Mouse (Mus musculus): ENCODE data around the gene Epp13.
"Not testable (repeated sequence)": the region's sequence is repeated elsewhere in the genome, so short reads cannot be mapped to it uniquely, and the experiment has no call there.

Gene Epp13

DNA sequence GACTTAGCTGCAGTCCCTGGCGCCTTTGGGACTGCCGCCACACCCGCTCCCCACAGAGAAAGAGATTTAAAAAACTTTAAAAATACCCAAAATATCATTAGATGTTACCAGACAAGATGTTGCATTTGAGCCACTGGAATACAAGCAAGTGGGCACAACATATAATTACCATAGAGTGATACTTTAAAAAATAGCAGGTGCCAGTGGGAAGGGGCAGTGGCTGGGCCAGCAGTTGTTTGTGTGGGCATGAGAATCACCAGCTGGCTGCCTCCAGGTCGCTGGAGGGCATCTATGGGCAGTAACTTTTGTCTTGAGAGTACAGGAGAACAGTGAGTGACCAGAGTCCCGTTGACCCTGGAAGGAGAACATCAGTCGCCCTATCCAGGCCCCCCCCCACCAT is at the start of gene Epp13:
Gene Epp13, plus strand, starts transcription at position 301 of the 400 bp plus-strand sequence.
- no peak for DNase-seq (ENCODE audit: low spot score)

DNA sequence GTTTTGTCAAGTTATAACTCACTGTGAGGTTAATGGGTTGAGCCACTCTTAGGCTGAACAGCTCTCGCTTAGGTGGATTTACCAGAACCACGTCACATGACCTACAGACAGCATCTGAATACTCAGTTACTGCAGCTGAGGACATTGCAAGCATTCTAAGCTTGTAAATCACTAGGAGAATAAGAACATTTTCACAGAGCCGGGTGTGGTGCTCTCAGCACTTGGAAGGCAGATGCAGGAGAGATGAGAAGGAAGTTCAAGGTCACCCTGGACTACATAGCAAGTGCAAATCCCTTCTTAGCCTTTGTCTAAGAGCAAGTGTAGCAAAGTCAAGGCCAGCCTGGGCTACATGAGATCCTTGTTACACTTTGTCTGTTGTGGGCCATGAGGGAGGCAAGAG is 48.3 kb upstream of the Epp13 start:
- no peak for DNase-seq (ENCODE audit: low spot score)

GRCm38 (mm10) chr7:6213144-6213543 is 39.4 kb upstream of the Epp13 start:
- no peak for DNase-seq (ENCODE audit: low spot score)

DNA sequence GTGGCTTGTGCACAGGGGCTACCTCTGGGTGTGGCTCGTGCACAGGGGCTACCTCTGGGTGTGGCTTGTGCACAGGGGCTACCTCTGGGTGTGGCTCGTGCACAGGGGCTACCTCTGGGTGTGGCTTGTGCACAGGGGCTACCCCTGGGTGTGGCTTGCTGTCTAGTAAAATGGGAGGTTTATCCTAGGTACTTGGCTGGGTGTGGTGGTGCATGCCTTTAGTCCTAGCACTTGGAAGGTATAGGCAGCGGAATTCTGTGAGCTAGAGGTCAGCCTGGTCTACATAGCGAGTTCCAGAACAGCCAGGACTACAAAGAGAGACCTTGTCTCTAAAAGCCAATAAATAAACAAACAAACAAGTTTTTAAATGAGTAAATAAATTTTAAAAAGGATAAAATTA is 37.8 kb upstream of the Epp13 start:
- not testable (repeated sequence) for DNase-seq (ENCODE audit: low spot score)

- DNase-seq (ENCODE audit: low spot score): no peak
Measured at GRCm38 (mm10) chr7:6220147-6220546, 32.4 kb upstream of the Epp13 start.

DNA sequence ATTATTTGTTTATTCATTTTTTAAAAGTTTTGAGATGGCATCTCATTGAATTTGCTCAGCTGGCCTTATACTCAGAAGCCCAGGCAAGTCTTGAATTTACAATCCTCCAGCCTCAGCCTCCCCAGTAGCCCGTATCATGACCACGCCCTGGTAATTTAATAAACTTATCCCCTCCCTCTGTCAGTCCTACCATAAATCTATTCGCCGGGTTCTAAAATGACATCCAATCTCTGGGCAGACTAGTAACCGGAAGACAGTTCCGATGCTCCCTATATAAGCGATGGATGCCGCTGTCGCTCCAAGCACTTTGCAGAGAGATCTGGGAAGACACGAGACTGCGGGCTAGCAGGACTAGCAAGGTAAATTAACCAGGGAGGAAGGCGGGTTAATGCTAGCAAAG is 30.5 kb upstream of the Epp13 start, which contains the start of gene Zscan5b:
Gene Zscan5b, plus strand, starts transcription at position 301 of the 400 bp plus-strand sequence.
- DNase-seq (ENCODE audit: low spot score): no peak

GRCm38 (mm10) chr7:6228491-6228890 is 24.0 kb upstream of the Epp13 start:
- not testable (repeated sequence) for DNase-seq (ENCODE audit: low spot score)

- DNase-seq (ENCODE audit: low spot score): no peak
Measured at GRCm38 (mm10) chr7:6239787-6240186, 12.7 kb upstream of the Epp13 start.

- DNase-seq (ENCODE audit: low spot score): peak; percentile 32
Measured at GRCm38 (mm10) chr7:6240841-6241425, 11.6 kb upstream of the Epp13 start.

DNA sequence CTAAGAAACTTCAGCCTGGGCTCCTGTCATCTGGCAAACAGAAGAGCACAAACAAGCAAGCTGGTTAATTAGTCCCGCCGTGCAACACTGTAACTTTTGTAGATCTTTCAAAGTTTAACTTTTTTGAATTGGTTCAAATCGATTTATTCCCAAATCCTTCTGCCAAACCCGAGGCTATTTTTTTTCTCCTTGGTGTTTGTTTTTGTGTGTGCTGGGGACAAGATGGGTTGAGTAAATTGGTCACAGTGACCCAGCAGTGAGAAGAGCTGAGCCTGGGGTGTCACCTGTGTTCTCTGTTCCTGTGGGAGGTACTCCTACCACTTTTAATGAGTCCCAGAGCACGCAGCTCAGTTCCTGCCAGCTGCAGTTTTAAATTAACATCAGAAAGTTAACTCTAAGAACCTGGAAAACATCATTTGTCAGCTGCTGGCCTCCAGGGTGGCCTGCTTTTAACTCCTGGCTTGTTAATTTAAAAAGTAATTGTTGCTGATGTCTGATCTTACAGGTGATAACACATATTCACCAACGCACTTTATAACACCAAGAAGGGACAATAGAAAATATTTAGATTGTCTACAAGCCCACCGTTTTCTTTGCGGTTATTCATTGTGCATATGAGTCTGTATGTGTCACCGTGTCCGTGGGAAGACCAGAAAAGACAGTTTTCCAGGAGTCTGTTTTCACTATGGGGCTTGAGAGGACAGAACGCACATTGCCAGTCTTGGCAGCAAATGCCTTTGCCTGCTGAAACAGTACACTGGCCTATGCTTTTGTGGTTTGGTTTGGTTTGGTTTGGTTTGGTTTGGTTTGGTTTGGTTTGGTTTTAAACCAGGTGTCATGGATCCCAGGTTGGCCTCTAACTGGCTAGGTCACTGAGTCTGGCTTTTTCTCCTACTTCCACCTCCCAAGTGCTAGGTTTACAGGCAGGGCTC is 7.9 kb upstream of the Epp13 start:
- no peak for DNase-seq (ENCODE audit: low spot score)

DNA sequence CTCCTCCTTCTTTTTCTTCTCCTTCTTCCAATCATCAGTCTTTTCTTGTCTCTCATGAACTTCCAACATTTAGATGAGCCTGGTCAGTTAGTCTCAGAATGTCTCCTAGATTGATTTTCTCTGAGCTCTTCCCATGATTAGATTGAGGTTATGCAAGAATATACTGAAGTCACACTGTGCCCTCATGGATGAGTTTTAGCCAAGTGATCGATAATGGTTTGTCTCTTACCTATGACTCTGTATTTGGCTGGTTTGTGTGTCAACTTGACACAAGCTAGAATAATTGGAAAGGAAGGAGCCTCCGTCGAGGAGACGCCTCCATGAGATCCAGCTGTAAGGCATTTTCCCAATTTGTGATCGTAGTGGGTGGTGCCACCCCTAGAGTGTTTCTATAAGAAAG is 1.9 kb downstream of the Epp13 start:
- DNase-seq (ENCODE audit: low spot score): no peak

DNA sequence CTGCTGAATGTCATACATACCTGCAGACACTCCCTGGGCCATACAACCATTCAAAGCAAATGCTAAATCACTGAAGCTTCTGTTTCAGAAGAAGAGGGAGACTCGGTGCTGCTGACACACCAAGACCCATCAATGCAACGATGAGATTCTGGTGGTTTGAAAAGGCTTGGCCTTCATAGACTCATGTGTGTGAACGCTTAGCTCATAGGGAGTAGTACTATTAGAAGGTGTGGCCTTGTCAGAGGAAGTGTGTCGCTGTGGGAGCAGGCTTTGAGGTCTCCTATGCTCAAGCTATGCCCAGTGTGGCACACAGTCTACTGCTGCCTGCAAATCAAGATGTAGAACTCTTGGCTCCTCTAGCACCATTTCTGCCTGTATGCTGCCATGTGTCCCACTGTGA is 4.9 kb downstream of the Epp13 start:
- no peak for DNase-seq (ENCODE audit: low spot score)

DNA sequence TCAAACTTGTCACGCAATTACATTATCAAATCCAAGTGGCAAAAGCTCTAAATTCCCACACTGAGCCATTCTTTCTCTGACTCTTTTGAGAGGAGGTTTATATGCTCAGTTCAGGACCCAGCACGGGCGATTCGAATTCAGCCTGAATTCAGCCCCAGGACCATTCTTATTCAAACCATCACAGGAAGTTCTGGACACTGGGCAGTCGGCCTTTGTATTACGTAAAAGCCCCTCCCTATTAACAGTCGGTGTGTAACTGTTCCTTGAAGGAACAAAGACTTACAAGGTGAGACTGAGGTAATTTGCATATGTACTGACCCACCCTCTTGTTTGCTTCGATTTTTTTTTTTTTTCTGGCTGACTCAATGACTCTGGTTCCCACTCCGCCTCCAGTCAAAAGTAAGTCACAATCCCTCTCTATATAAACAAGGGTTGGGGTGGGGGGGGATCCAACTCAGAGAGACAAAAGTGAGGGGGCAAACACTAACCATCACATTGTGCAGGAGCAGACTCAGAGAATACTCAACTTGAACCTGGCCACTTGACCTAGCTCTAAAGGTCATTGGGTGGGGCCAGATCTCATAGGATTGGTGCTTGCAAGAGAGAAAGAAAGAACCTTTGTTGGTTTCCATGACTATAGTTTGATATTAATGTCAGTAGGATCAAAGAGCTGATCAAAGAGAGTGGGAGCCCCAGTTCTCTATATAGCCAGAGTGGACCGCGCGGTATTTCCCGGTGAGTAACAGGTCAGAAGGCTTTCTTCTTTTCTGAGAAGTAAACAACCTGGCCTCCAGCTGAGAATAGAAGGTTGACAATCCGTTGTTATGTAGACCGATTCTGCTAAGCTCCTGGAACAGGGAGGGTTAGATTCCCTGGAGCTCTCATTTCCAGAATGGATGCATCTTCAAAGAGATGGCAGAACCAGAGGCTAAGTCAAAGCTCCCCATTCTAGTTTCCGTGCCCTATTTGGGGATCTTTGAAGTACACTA is 6.0 kb downstream of the Epp13 start:
- no peak for DNase-seq (ENCODE audit: low spot score)

GRCm38 (mm10) chr7:6260004-6260403 is 7.5 kb downstream of the Epp13 start:
- not testable (repeated sequence) for DNase-seq (ENCODE audit: low spot score)

- no peak for DNase-seq (ENCODE audit: low spot score)
Measured at GRCm38 (mm10) chr7:6262120-6262519, 9.6 kb downstream of the Epp13 start.

DNA sequence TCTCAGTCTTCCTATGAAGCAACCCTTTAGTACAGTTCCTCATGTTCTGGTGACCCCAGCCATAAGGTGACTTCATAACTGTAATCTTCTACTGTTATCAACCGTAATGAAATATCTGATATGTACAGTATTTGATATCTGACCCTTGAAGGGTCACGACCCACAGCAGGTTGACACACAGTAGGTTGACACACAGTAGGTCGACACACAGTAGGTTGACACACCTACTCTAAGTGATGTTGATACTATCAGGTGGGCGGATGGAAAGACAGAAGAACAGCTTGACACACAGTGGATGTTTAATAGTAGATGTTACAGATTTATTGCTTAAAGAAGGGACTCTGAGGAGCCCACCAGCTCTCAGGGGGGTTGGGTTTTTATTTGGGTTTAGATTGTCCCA is 10.5 kb downstream of the Epp13 start:
- no peak for DNase-seq (ENCODE audit: low spot score)

GRCm38 (mm10) chr7:6265695-6266094 is 13.2 kb downstream of the Epp13 start:
- DNase-seq (ENCODE audit: low spot score): no peak

- DNase-seq (ENCODE audit: low spot score): no peak
Measured at GRCm38 (mm10) chr7:6277906-6278305, 25.4 kb downstream of the Epp13 start.

GRCm38 (mm10) chr7:6282749-6283148 is 30.2 kb downstream of the Epp13 start:
- peak; percentile 63 for DNase-seq (ENCODE audit: low spot score)

DNA sequence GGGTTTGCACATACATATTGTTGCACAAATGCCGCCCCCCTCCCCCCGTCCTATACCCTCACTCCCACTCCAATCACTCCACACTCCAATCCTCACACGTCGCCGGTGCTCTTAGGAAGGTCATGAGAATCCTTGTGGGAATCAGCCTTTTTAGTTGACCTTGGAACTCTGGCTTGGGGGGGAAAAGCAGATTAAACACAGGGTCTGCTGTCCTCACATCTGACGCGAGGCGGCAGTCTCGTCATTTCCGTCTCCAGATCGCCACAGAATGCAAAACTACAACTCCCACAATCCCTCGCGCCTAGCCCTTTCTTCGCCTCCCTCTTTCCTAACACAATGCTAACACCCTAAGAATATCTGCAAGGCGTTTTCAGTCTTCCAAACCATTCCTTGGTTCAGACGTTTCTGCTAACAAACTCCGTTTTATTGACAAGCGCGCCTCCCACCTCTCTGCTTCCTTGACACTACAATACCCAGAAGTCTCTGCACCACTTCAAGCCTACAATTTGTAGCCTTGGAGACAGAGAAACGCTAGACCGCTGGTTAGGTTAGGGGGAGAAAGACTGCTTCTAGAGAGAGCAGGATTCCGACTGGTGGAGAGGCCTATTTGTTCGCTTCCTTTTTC is 31.1 kb downstream of the Epp13 start:
- peak; percentile 65 for DNase-seq (ENCODE audit: low spot score)

GRCm38 (mm10) chr7:6284442-6285012 is 32.0 kb downstream of the Epp13 start:
- DNase-seq (ENCODE audit: low spot score): peak; percentile 14

Data from urinary bladder, postnatal 25 days (tissue).